Mouse (Mus musculus) liver, embryonic 12.5 days (tissue): ENCODE data around the gene Syce3. TPM values are rescaled to one million over a fixed set of nuclear protein-coding genes. Genes with fewer than 3 reads are reported as not detected.

Experiments used
- ATAC-seq: fragments of 200-750 bp; cut with Nextera tagmentation; 2 replicates; pipeline ENCODE4 v1.8.0; 2017; ENCODE audit warnings: moderate number of reproducible peaks, mild to moderate bottlenecking, moderate library complexity
- H3K27ac ChIP-seq: fragments of 300-500 bp; sonication (generic); 2 replicates; pipeline ENCODE4 v1.5.1; 2016; ENCODE audit warnings: mild to moderate bottlenecking
- H3K27me3 ChIP-seq: fragments of 300-500 bp; sonication (generic); replicated peaks from 2 replicates; pipeline ENCODE4 v1.6.1; 2016; ENCODE audit warnings: mild to moderate bottlenecking, moderate library complexity
- H3K36me3 ChIP-seq: fragments of 300-500 bp; sonication (generic); 2 replicates; pipeline ENCODE4 v1.6.1; 2016; ENCODE audit warnings: mild to moderate bottlenecking, moderate library complexity
- H3K4me1 ChIP-seq: fragments of 300-500 bp; sonication (generic); 2 replicates; pipeline ENCODE4 v1.6.1; 2016
- H3K4me2 ChIP-seq: fragments of 300-500 bp; sonication (generic); 2 replicates; pipeline ENCODE4 v1.6.1; 2016; ENCODE audit warnings: mild to moderate bottlenecking, moderate library complexity
- H3K4me3 ChIP-seq: fragments of 300-500 bp; sonication (generic); 2 replicates; pipeline ENCODE4 v1.5.1; 2016; ENCODE audit warnings: mild to moderate bottlenecking, moderate library complexity
- H3K9ac ChIP-seq: fragments of 300-500 bp; sonication (generic); 2 replicates; pipeline ENCODE4 v1.6.1; 2016; ENCODE audit warnings: mild to moderate bottlenecking, moderate library complexity
- H3K9me3 ChIP-seq: fragments of 300-500 bp; sonication (generic); replicated peaks from 2 replicates; pipeline ENCODE4 v1.6.1; 2016; ENCODE audit warnings: mild to moderate bottlenecking, moderate library complexity
- WGBS: fragments of 180-500 bp; shearing (Covaris S2); methylation state at CpG from one replicate; pipeline ENCODE4 v1.1.7; 2016; ENCODE audit not compliant: insufficient replicate concordance; 5-methylcytosine and 5-hydroxymethylcytosine counted together
- polyA plus RNA-seq: library from polyadenylated mRNA; unstranded; fragments of >200 nt; fragmentation: Nextera tagmentation; extraction: Ambion mirVana; gene quantifications from 2 replicates; pipeline ENCODE4 v1.2.1, GENCODE M21; 2016

Gene Syce3
- polyA plus RNA-seq = not detected in 2 replicates

GRCm38 (mm10) chr15:89410118-89410517 is at the start of gene Syce3:
Gene Syce3 (minus strand): TSS chr15:89410503.
- no peak within 1 kb of the TSS for H3K27ac ChIP-seq
- no peaks in the 10 kb centered on the region for H3K27me3 ChIP-seq
- H3K4me2 ChIP-seq = no peak within 1 kb of the TSS
- 71% methylated on average over 24 of the region's 24 CpGs for WGBS
- H3K4me1 ChIP-seq = no peaks in the 10 kb centered on the region
- ATAC-seq = peak; percentile 37
- 0 out of 2 replicates have a peak, but pooled peaks cover 5% of the 10 kb centered on the region for H3K9me3 ChIP-seq
- no peaks in the 10 kb centered on the region for H3K36me3 ChIP-seq
- H3K4me3 ChIP-seq = no peak within 1 kb of the TSS
- H3K9ac ChIP-seq = no peak within 1 kb of the TSS

- ATAC-seq = no peak
- no peaks in the 10 kb centered on the region for H3K4me1 ChIP-seq
- peaks cover 58% of the 10 kb centered on the region for H3K27me3 ChIP-seq
- H3K9ac ChIP-seq = no peak overlapping the region
- 64% methylated on average over 7 of the region's 7 CpGs for whole genome bisulfite sequencing
- H3K36me3 ChIP-seq = no peaks in the 10 kb centered on the region
- no peak overlapping the region for H3K4me2 ChIP-seq
- H3K4me3 ChIP-seq = no peak overlapping the region
- no peak overlapping the region for H3K27ac ChIP-seq
- H3K9me3 ChIP-seq = no peaks in the 10 kb centered on the region
These were observed 49.5 kb upstream of the Syce3 start for GRCm38 (mm10) chr15:89459821-89460220.

GRCm38 (mm10) chr15:89458942-89459341 is 48.6 kb upstream of the Syce3 start:
- no peak for ATAC-seq
- Histone ChIP-seq H3K9ac (no peak overlapping the region), H3K36me3 (no peaks in the 10 kb centered on the region), H3K27me3 (peaks cover 67% of the 10 kb centered on the region), H3K4me3 (no peak overlapping the region), H3K27ac (no peak overlapping the region), H3K4me2 (no peak overlapping the region), H3K4me1 (peaks cover 8% of the 10 kb centered on the region), H3K9me3 (no peaks in the 10 kb centered on the region)
- 48% methylated on average over 15 of the region's 15 CpGs for WGBS

- Histone ChIP-seq H3K9ac (no peak overlapping the region), H3K27me3 (peaks cover 91% of the 10 kb centered on the region), H3K9me3 (no peaks in the 10 kb centered on the region), H3K36me3 (no peaks in the 10 kb centered on the region), H3K4me3 (no peak overlapping the region), H3K27ac (no peak overlapping the region), H3K4me1 (peaks cover 12% of the 10 kb centered on the region), H3K4me2 (no peak overlapping the region)
- ATAC-seq = no peak
- WGBS = 57% methylated on average over 6 of the region's 6 CpGs
These were observed 45.3 kb upstream of the Syce3 start for GRCm38 (mm10) chr15:89455642-89456041.

- H3K4me2 ChIP-seq = no peak overlapping the region
- no peak for ATAC-seq
- 29% methylated on average over 5 of the region's 6 CpGs for WGBS
- H3K27ac ChIP-seq = no peak overlapping the region
- no peaks in the 10 kb centered on the region for H3K36me3 ChIP-seq
- H3K9ac ChIP-seq = no peak overlapping the region
- no peaks in the 10 kb centered on the region for H3K9me3 ChIP-seq
- peaks cover 12% of the 10 kb centered on the region for H3K4me1 ChIP-seq
- no peak overlapping the region for H3K4me3 ChIP-seq
- H3K27me3 ChIP-seq = peaks cover 92% of the 10 kb centered on the region
These were observed 44.6 kb upstream of the Syce3 start for GRCm38 (mm10) chr15:89454857-89455256.

- no peaks in the 10 kb centered on the region for H3K36me3 ChIP-seq
- ATAC-seq = no peak
- peak within 1 kb of the TSS; percentile 72 for H3K4me2 ChIP-seq
- WGBS = 3% methylated on average over 53 of the region's 53 CpGs
- peaks cover 12% of the 10 kb centered on the region for H3K4me1 ChIP-seq
- peak within 1 kb of the TSS; percentile 47 for H3K4me3 ChIP-seq
- H3K9ac ChIP-seq = no peak within 1 kb of the TSS
- no peaks in the 10 kb centered on the region for H3K9me3 ChIP-seq
- no peak within 1 kb of the TSS for H3K27ac ChIP-seq
- peaks cover 93% of the 10 kb centered on the region for H3K27me3 ChIP-seq
These were observed 43.7 kb upstream of the Syce3 start, which contains the start of gene Mapk8ip2 for GRCm38 (mm10) chr15:89453865-89454478. Gene Mapk8ip2 (plus strand): TSS chr15:89453913.

- peaks cover 12% of the 10 kb centered on the region for H3K4me1 ChIP-seq
- H3K36me3 ChIP-seq = no peaks in the 10 kb centered on the region
- peaks cover 89% of the 10 kb centered on the region for H3K27me3 ChIP-seq
- ATAC-seq = peak; percentile 33; the same call in 1 of the 2 replicates
- no peaks in the 10 kb centered on the region for H3K9me3 ChIP-seq
- H3K4me2 ChIP-seq = peak overlapping the region; percentile 72
- H3K4me3 ChIP-seq = peak overlapping the region; percentile 47; the same call in 1 of the 2 replicates
- 5% methylated on average over 24 of the region's 24 CpGs for WGBS
- H3K9ac ChIP-seq = no peak overlapping the region
- no peak overlapping the region for H3K27ac ChIP-seq
These were observed 42.9 kb upstream of the Syce3 start for GRCm38 (mm10) chr15:89452906-89453864.

GRCm38 (mm10) chr15:89442486-89443070 is 32.3 kb upstream of the Syce3 start:
- Histone ChIP-seq H3K4me3 (no peak overlapping the region), H3K4me2 (no peak overlapping the region), H3K9ac (no peak overlapping the region), H3K36me3 (no peaks in the 10 kb centered on the region), H3K27me3 (0 out of 2 replicates have a peak, but pooled peaks cover 7% of the 10 kb centered on the region), H3K27ac (no peak overlapping the region), H3K9me3 (no peaks in the 10 kb centered on the region), H3K4me1 (no peaks in the 10 kb centered on the region)
- WGBS = 36% methylated on average over 8 of the region's 8 CpGs
- no peak for ATAC-seq

GRCm38 (mm10) chr15:89435878-89436277 is 25.6 kb upstream of the Syce3 start:
- 66% methylated on average over 5 of the region's 5 CpGs for WGBS
- no peak overlapping the region for H3K4me3 ChIP-seq

GRCm38 (mm10) chr15:89434136-89434535 is 23.8 kb upstream of the Syce3 start:
- H3K9me3 ChIP-seq = no peaks in the 10 kb centered on the region
- ATAC-seq = no peak
- H3K4me1 ChIP-seq = peaks cover 27% of the 10 kb centered on the region
- WGBS = 47% methylated on average over 3 of the region's 3 CpGs
- H3K36me3 ChIP-seq = no peaks in the 10 kb centered on the region
- H3K27ac ChIP-seq = peak overlapping the region; percentile 14; the same call in 1 of the 2 replicates
- H3K4me3 ChIP-seq = no peak overlapping the region
- H3K9ac ChIP-seq = no peak overlapping the region
- 0 out of 2 replicates have a peak, but pooled peaks cover 5% of the 10 kb centered on the region for H3K27me3 ChIP-seq
- H3K4me2 ChIP-seq = no peak overlapping the region

More at GRCm38 (mm10) chr15:89435878-89436277, 25.6 kb upstream of the Syce3 start:
- Histone ChIP-seq H3K27ac (no peak overlapping the region), H3K9ac (no peak overlapping the region), H3K4me1 (peaks cover 19% of the 10 kb centered on the region), H3K27me3 (0 out of 2 replicates have a peak, but pooled peaks cover 5% of the 10 kb centered on the region), H3K9me3 (no peaks in the 10 kb centered on the region), H3K4me2 (no peak overlapping the region), H3K36me3 (no peaks in the 10 kb centered on the region)
- ATAC-seq = no peak

- peaks cover under 1% of the 10 kb centered on the region for H3K36me3 ChIP-seq
- no peak overlapping the region for H3K4me3 ChIP-seq
- WGBS = 62% methylated on average over 4 of the region's 4 CpGs
- H3K4me1 ChIP-seq = peaks cover 38% of the 10 kb centered on the region
- H3K27me3 ChIP-seq = 0 out of 2 replicates have a peak, but pooled peaks cover 5% of the 10 kb centered on the region
- no peak overlapping the region for H3K9ac ChIP-seq
- H3K27ac ChIP-seq = no peak overlapping the region
- ATAC-seq = no peak
- no peak overlapping the region for H3K4me2 ChIP-seq
- no peaks in the 10 kb centered on the region for H3K9me3 ChIP-seq
These were observed 22.6 kb upstream of the Syce3 start for GRCm38 (mm10) chr15:89432946-89433345.
